Mouse (Mus musculus): Measurements from ENCODE around the gene Kdm4d. TPM values are rescaled to one million over a fixed set of nuclear protein-coding genes. Genes with fewer than 3 reads are reported as not detected.

The Kdm4d gene
- polyA plus RNA-seq (2015; fragmentation: Nextera tagmentation; extraction: Ambion mirVana), result 0.26 and 0.31 TPM in 2 replicates

DNA sequence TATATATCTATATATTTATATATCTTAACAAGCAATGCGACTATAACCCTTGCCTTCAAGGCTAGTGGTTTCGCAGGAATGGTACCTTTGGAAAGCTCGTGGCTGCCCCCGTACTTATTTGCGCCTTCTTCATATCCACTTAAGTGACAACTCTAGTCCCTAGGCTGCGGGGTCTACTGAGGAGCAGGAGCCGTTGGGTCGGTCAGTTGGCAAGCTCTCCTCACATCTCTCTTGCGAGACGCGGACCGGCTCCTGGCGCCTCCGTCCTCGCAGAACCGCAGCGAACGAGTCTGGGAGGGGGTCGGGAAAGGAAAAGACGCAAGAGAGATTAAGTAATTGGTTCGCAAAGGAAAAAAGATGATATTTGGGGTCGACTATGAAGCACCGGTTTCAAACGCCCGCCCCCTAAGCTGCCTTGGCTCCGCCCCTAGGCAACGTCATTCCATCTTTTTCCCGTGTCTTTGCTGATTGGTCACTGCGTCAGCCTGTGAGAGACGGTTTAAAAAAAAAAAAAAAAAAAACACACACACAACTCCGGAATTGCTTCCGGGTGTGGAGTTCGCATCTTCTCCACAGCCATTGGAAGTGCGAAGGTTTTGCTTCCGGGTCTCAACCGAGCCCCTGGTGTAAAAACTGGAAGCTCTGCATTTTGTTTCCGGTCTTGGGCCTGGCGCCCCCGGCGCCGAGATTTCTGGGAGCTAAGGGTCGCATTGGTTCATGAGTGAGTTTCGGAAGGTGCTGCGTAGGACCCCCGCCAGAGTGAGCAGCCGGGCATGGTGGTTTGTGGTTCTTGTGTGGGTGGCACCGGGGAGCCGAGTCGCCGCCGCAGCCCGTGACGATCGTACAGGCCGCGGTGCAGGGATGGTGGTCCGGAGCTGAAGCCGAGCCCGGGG, at the start of gene Kdm4d, which contains the start of gene Cwc15:
Gene Kdm4d, minus strand, starts transcription at position 460 of the 893 bp plus-strand sequence.
Gene Cwc15, plus strand, starts transcription at position 595 of the 893 bp plus-strand sequence.
- peaks cover 31% of the 10 kb centered on the region for H3K36me3 ChIP-seq
- peak within 1 kb of the TSS; percentile 79 for H3K9ac ChIP-seq
- peaks cover 12% of the 10 kb centered on the region; the same call in 1 of the 2 replicates for H3K4me1 ChIP-seq
- WGBS, result under 1% methylated on average over 59 of the region's 59 CpGs
- peak; percentile 99 for ATAC-seq (ENCODE audit: borderline replicate concordance, extremely low read depth, low FRiP score, low TSS enrichment)
- peak within 1 kb of the TSS; percentile 51 for H3K27ac ChIP-seq
- no peaks in the 10 kb centered on the region for H3K9me3 ChIP-seq
- peak within 1 kb of the TSS; percentile 78 for H3K4me3 ChIP-seq
- peak within 1 kb of the TSS; percentile 71 for H3K4me2 ChIP-seq
- H3K27me3 ChIP-seq, result no peaks in the 10 kb centered on the region

DNA sequence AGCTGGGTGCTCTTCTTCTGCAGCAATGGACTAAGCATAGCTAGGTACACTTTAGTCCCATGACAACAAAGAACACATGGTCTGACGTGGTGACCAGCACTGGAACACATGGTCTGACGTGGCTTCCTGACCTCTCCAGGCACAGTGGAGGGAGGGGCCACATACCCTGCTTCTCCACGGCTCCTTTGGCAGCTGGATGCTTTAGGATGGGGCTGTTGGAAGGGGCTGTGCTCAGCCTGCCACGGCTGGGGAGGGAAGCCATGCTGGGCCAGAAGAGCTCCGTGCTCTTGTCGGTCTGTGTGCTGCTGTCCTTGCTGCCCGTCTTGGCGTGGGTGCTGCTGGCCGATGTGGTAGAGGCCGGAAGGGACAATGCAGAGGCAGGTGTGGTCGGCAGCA, 48.1 kb upstream of the Kdm4d start:
- Histone ChIP-seq H3K4me1 (no peaks in the 10 kb centered on the region), H3K36me3 (peaks cover 71% of the 10 kb centered on the region), H3K4me3 (no peak overlapping the region), H3K9me3 (no peaks in the 10 kb centered on the region), H3K9ac (no peak overlapping the region), H3K27me3 (no peaks in the 10 kb centered on the region), H3K4me2 (no peak overlapping the region), H3K27ac (no peak overlapping the region)
- ATAC-seq (ENCODE audit: borderline replicate concordance, extremely low read depth, low FRiP score, low TSS enrichment), result no peak
- WGBS, result 61% methylated on average over 11 of the region's 11 CpGs

- no peak overlapping the region for H3K27ac ChIP-seq
- no peak overlapping the region for H3K4me3 ChIP-seq
- WGBS, result 44% methylated on average over 12 of the region's 12 CpGs
- H3K4me2 ChIP-seq, result no peak overlapping the region
- H3K27me3 ChIP-seq, result no peaks in the 10 kb centered on the region
- H3K9ac ChIP-seq, result no peak overlapping the region
- no peaks in the 10 kb centered on the region for H3K9me3 ChIP-seq
- H3K4me1 ChIP-seq, result no peaks in the 10 kb centered on the region
- peaks cover 73% of the 10 kb centered on the region for H3K36me3 ChIP-seq
- 0 out of 2 replicates have a peak, but pooled peaks have one; percentile 16 for ATAC-seq (ENCODE audit: borderline replicate concordance, extremely low read depth, low FRiP score, low TSS enrichment)
These were observed 47.5 kb upstream of the Kdm4d start for GRCm38 (mm10) chr9:14547584-14548365.

- H3K27me3 ChIP-seq, result no peaks in the 10 kb centered on the region
- H3K9me3 ChIP-seq, result no peaks in the 10 kb centered on the region
- H3K4me2 ChIP-seq, result no peak overlapping the region
- ATAC-seq (ENCODE audit: borderline replicate concordance, extremely low read depth, low FRiP score, low TSS enrichment), result peak; percentile 66; the same call in 1 of the 2 replicates
- H3K9ac ChIP-seq, result no peak overlapping the region
- H3K4me1 ChIP-seq, result no peaks in the 10 kb centered on the region
- 38% methylated on average over 9 of the region's 9 CpGs for WGBS
- H3K27ac ChIP-seq, result 0 out of 2 replicates have a peak overlapping the region, but pooled peaks have one; percentile 30
- H3K36me3 ChIP-seq, result peaks cover 63% of the 10 kb centered on the region
- no peak overlapping the region for H3K4me3 ChIP-seq
These were observed 43.9 kb upstream of the Kdm4d start for GRCm38 (mm10) chr9:14544034-14544757.

- Histone ChIP-seq H3K27ac (no peak overlapping the region), H3K4me2 (no peak overlapping the region), H3K9ac (no peak overlapping the region), H3K27me3 (no peaks in the 10 kb centered on the region), H3K9me3 (no peaks in the 10 kb centered on the region), H3K4me3 (no peak overlapping the region), H3K36me3 (no peaks in the 10 kb centered on the region), H3K4me1 (no peaks in the 10 kb centered on the region)
- WGBS, result 69% methylated on average over 9 of the region's 9 CpGs
- no peak for ATAC-seq (ENCODE audit: borderline replicate concordance, extremely low read depth, low FRiP score, low TSS enrichment)
These were observed 34.7 kb upstream of the Kdm4d start for GRCm38 (mm10) chr9:14534833-14535456.

GRCm38 (mm10) chr9:14533659-14534058, 33.4 kb upstream of the Kdm4d start:
- Histone ChIP-seq H3K9me3 (no peaks in the 10 kb centered on the region), H3K36me3 (no peaks in the 10 kb centered on the region), H3K4me3 (no peak overlapping the region), H3K4me2 (no peak overlapping the region), H3K9ac (no peak overlapping the region), H3K27ac (no peak overlapping the region), H3K4me1 (no peaks in the 10 kb centered on the region), H3K27me3 (no peaks in the 10 kb centered on the region)
- 87% methylated on average over 2 of the region's 2 CpGs for WGBS
- no peak for ATAC-seq (ENCODE audit: borderline replicate concordance, extremely low read depth, low FRiP score, low TSS enrichment)

DNA sequence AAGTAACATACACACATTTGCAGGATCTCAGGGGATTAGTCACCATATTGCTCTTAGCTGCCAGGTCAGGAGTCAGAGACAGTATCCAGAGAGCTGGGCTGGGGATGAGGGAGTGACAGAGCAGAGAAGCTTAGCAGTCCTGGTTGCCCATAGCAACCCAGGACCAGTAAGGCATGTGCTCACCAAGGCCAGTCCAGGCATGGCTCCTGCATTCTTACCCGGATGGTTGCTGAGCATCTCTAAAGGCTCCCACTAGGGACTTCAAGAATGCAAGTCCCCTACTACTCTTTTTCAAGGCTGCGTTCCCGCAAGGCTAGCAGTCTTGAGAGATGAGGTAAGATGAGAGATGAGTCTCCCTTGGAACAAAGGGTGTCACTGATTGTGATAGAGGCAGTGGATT, 32.0 kb upstream of the Kdm4d start:
- WGBS, result 51% methylated on average over 3 of the region's 3 CpGs
- H3K27me3 ChIP-seq, result no peaks in the 10 kb centered on the region
- no peaks in the 10 kb centered on the region for H3K4me1 ChIP-seq
- no peaks in the 10 kb centered on the region for H3K9me3 ChIP-seq
- ATAC-seq (ENCODE audit: borderline replicate concordance, extremely low read depth, low FRiP score, low TSS enrichment), result no peak
- H3K4me3 ChIP-seq, result no peak overlapping the region
- no peaks in the 10 kb centered on the region for H3K36me3 ChIP-seq
- no peak overlapping the region for H3K4me2 ChIP-seq
- H3K27ac ChIP-seq, result no peak overlapping the region
- H3K9ac ChIP-seq, result no peak overlapping the region

DNA sequence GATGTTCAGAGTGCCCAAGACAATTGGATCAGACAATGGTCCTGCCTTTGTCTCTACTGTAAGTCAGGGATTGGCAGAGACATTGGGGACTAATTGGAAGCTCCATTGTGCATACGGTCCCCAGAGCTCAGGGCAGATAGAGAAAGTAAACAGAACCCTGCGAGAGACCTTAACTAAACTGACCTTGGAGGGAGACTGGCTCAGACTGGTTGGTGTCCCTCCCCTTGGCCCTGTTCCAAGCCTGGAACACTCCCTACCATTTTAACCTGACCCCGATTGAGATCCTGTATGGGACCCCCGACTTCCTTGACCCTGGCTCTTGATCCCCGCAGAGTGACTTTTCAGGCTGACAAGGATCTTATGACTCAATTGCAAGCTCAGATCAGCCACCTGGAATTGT, 29.7 kb upstream of the Kdm4d start:
- Histone ChIP-seq H3K9ac (no peak overlapping the region), H3K4me1 (no peaks in the 10 kb centered on the region), H3K36me3 (no peaks in the 10 kb centered on the region), H3K27me3 (no peaks in the 10 kb centered on the region), H3K27ac (no peak overlapping the region), H3K4me3 (no peak overlapping the region), H3K9me3 (no peaks in the 10 kb centered on the region), H3K4me2 (no peak overlapping the region)
- no peak for ATAC-seq (ENCODE audit: borderline replicate concordance, extremely low read depth, low FRiP score, low TSS enrichment)
- WGBS, result 36% methylated on average over 5 of the region's 5 CpGs

GRCm38 (mm10) chr9:14523408-14524043, 23.2 kb upstream of the Kdm4d start:
- ATAC-seq (ENCODE audit: borderline replicate concordance, extremely low read depth, low FRiP score, low TSS enrichment), result peak; percentile 55; the same call in 1 of the 2 replicates
- H3K9me3 ChIP-seq, result no peaks in the 10 kb centered on the region
- no peaks in the 10 kb centered on the region for H3K4me1 ChIP-seq
- no peak overlapping the region for H3K4me3 ChIP-seq
- 2% methylated on average over 4 of the region's 4 CpGs for WGBS
- no peaks in the 10 kb centered on the region for H3K36me3 ChIP-seq
- no peak overlapping the region for H3K4me2 ChIP-seq
- H3K27ac ChIP-seq, result no peak overlapping the region
- no peak overlapping the region for H3K9ac ChIP-seq
- H3K27me3 ChIP-seq, result no peaks in the 10 kb centered on the region

GRCm38 (mm10) chr9:14521695-14522094, 21.4 kb upstream of the Kdm4d start:
- no peaks in the 10 kb centered on the region for H3K9me3 ChIP-seq
- H3K27ac ChIP-seq, result no peak overlapping the region
- no peak for ATAC-seq (ENCODE audit: borderline replicate concordance, extremely low read depth, low FRiP score, low TSS enrichment)
- no peak overlapping the region for H3K4me3 ChIP-seq
- H3K36me3 ChIP-seq, result no peaks in the 10 kb centered on the region
- H3K27me3 ChIP-seq, result no peaks in the 10 kb centered on the region
- WGBS, result 31% methylated on average over 2 of the region's 2 CpGs
- no peaks in the 10 kb centered on the region for H3K4me1 ChIP-seq
- H3K4me2 ChIP-seq, result no peak overlapping the region
- no peak overlapping the region for H3K9ac ChIP-seq
